ENCODE assay signal across 32 mouse cellular contexts in the genomic region with DNA sequence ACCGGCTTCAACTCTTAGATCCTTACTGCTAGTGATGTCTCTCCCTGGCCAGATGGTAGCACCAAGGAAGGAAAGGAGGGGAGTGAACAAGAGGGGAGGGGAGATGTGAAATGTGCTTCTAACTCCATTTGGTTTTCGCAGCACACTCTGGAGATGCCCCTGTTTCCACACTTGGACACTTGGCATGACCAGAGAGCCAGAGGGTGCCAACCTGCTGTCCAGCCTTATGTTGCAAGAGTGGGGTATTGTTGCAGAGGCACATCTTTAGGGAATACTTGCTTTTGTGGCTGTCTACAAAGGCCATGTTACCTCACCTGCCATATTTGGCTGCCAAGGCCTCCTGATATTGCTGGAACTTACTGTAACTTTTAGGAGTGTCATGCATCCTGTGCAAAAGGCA. TPM values are rescaled to one million over a fixed set of nuclear protein-coding genes. Genes with fewer than 3 reads are reported as not detected.
DNase-seq lines count a peak whose midpoint lies in the region; ATAC-seq lines count a peak whose summit lies in the region.
"Had no signal": no experiment of that assay in that cellular context is flagged by ENCODE, and none has a peak within 500 bp of the region (broad histone marks: within the 10 kb centered on the region; RNA-seq: fewer than 3 reads in every experiment).

No protein-coding gene starts in this region.

- H3K4me2 ChIP-seq in neural tube, embryonic 15.5 days = no peak overlapping the region
- H3K4me2 ChIP-seq: embryonic facial prominence, embryonic 12.5 days; forebrain, embryonic 15.5 days; heart, embryonic 13.5 days; intestine, embryonic 15.5 days; liver, embryonic 15.5 days; midbrain, embryonic 11.5 days; neural tube, embryonic 12.5 days had no signal

- peak; percentile 81 for ATAC-seq in cerebellum, adult (ENCODE audit: insufficient number of reproducible peaks, low FRiP score, low TSS enrichment)
- ATAC-seq in neural tube, embryonic 15.5 days (ENCODE audit: low FRiP score) = no peak
- ATAC-seq: forebrain, embryonic 15.5 days; hindbrain, postnatal 0 days; intestine, embryonic 15.5 days; midbrain, embryonic 16.5 days had no signal

- WGBS in neural tube, embryonic 15.5 days = 84% methylated on average over 2 of the region's 2 CpGs

- H3K9ac ChIP-seq in neural tube, embryonic 15.5 days (replicated peaks) = no peak overlapping the region
- H3K9ac ChIP-seq: embryonic facial prominence, embryonic 12.5 days; forebrain, embryonic 15.5 days; heart, embryonic 13.5 days; intestine, embryonic 15.5 days; liver, embryonic 15.5 days; neural tube, embryonic 12.5 days had no signal

- no peak overlapping the region for H3K4me3 ChIP-seq in neural tube, embryonic 15.5 days (replicated peaks)
- H3K4me3 ChIP-seq: embryonic facial prominence, embryonic 12.5 days; forebrain, embryonic 15.5 days; heart, embryonic 13.5 days; hindbrain, embryonic 10.5 days; intestine, embryonic 15.5 days; liver, embryonic 15.5 days; neural tube, embryonic 12.5 days had no signal

- no peak for DNase-seq in cerebellum, postnatal 4 days (ENCODE audit: low spot score in 2 of 2)
- peak; percentile 82 for DNase-seq in brain, adult 2 months (ENCODE audit: low read depth, low spot score)
- peak; percentile 67 to 71 for DNase-seq in cerebellum, adult 18-20 months
- DNase-seq in cerebellum, postnatal 10 days = peak; percentile 55 to 70
- DNase-seq in layer of hippocampus, adult 9-11 months = no peak
- no peak for DNase-seq in frontal cortex, postnatal 10 days (ENCODE audit: low spot score in 2 of 2)
- DNase-seq: embryo, embryonic 11 days; heart, postnatal 10 days; kidney, adult 2 months; kidney, postnatal 36 days; layer of hippocampus, postnatal 36 days; lung, postnatal 36 days; thymus, postnatal 4 days had no signal

- H3K27me3 ChIP-seq in neural tube, embryonic 15.5 days (replicated peaks) = no peaks in the 10 kb centered on the region
- H3K27me3 ChIP-seq: embryonic facial prominence, embryonic 12.5 days; forebrain, embryonic 15.5 days; heart, embryonic 13.5 days; intestine, embryonic 15.5 days; liver, embryonic 15.5 days; neural tube, embryonic 12.5 days had no signal

- no peaks in the 10 kb centered on the region for H3K9me3 ChIP-seq in neural tube, embryonic 15.5 days (replicated peaks)
- H3K9me3 ChIP-seq: embryonic facial prominence, embryonic 12.5 days; forebrain, embryonic 15.5 days; heart, embryonic 13.5 days; hindbrain, embryonic 10.5 days; intestine, embryonic 15.5 days; liver, embryonic 15.5 days; neural tube, embryonic 12.5 days had no signal

- no peak overlapping the region for H3K27ac ChIP-seq in neural tube, embryonic 15.5 days (replicated peaks)
- H3K27ac ChIP-seq: embryonic facial prominence, embryonic 12.5 days; forebrain, embryonic 15.5 days; heart, embryonic 13.5 days; hindbrain, embryonic 10.5 days; hindbrain, postnatal 0 days; intestine, embryonic 15.5 days; liver, embryonic 15.5 days; neural tube, embryonic 12.5 days had no signal

- no peaks in the 10 kb centered on the region for H3K36me3 ChIP-seq in neural tube, embryonic 15.5 days
- H3K36me3 ChIP-seq: embryonic facial prominence, embryonic 12.5 days; forebrain, embryonic 15.5 days; heart, embryonic 13.5 days; hindbrain, embryonic 10.5 days; intestine, embryonic 15.5 days; liver, embryonic 15.5 days; neural tube, embryonic 12.5 days had no signal

- no peaks in the 10 kb centered on the region for H3K4me1 ChIP-seq in neural tube, embryonic 15.5 days
- H3K4me1 ChIP-seq: embryonic facial prominence, embryonic 12.5 days; forebrain, embryonic 15.5 days; heart, embryonic 13.5 days; hindbrain, embryonic 10.5 days; intestine, embryonic 15.5 days; liver, embryonic 15.5 days; neural tube, embryonic 12.5 days had no signal

RNA-seq across cellular contexts. Expression of a gene that starts 8.7 kb away (rescaled TPM):
- 3.8 and 4.7 TPM in 2 replicates for polyA plus RNA-seq in neural tube, embryonic 15.5 days (2015; fragmentation: Nextera tagmentation; extraction: Ambion mirVana)
- polyA plus RNA-seq: intestine, embryonic 15.5 days; kidney, adult 2 months; kidney, embryonic 16.5 days; limb, embryonic 11.5 days; liver, adult 2 months; liver, embryonic 15.5 days; midbrain, embryonic 11.5 days; small intestine, adult 2 months; stomach, embryonic 14.5 days; testis, adult 2 months; thymus, postnatal 0 days had no signal

RNA-seq across cellular contexts. Expression of a gene that starts 10.7 kb away (rescaled TPM):
- 73.2 and 77.9 TPM in 2 replicates for polyA plus RNA-seq in neural tube, embryonic 15.5 days (2015; fragmentation: Nextera tagmentation; extraction: Ambion mirVana)
- polyA plus RNA-seq: liver, adult 2 months had no signal

Comparison
In these comparisons a context has a peak if more than half of its experiments do, and no peak if none do; other contexts are left out.
1. DNase-seq: peak in brain, adult 2 months (single experiment), cerebellum, adult 18-20 months (2 of 2) and cerebellum, postnatal 10 days (2 of 2); none in cerebellum, postnatal 4 days (0 of 2), layer of hippocampus, adult 9-11 months (single experiment) and frontal cortex, postnatal 10 days (0 of 2).